Mouse (Mus musculus) MEL (cell line): ENCODE measurements around the gene Fam122a. TPM values are rescaled to one million over a fixed set of nuclear protein-coding genes. Genes with fewer than 3 reads are reported as not detected.

Source experiments
- DNase-seq: peaks from one replicate; pipeline ENCODE4 v3.0.0; 2011; ENCODE audit warnings: low read depth, low spot score
- H3K27ac ChIP-seq: 2 replicates; pipeline ENCODE4 v1.5.1; 2012; ENCODE audit warnings: low read depth, mild to moderate bottlenecking, control low read depth, low read length, moderate library complexity; ENCODE audit not compliant: control insufficient read depth
- H3K27me3 ChIP-seq, 2 experiments: fragments of 150-350 bp in 1 of 2; sonication (generic) in 1 of 2; 2 replicates each; pipeline ENCODE4 v1.6.1; 2012; ENCODE audit warnings: low read length in 2 of 2, mild to moderate bottlenecking in 2 of 2, improper control_type of control experiment in 1 of 2, moderate library complexity in 1 of 2; ENCODE audit not compliant: insufficient read depth in 2 of 2, control insufficient read depth in 1 of 2
- H3K36me3 ChIP-seq, 2 experiments: 2 replicates each; pipeline ENCODE4 v1.6.1; 2012 to 2014; ENCODE audit warnings: low read length in 2 of 2, improper control_type of control experiment in 1 of 2, inconsistent platforms in 1 of 2, mild to moderate bottlenecking in 1 of 2; ENCODE audit not compliant: insufficient read depth in 2 of 2, control insufficient read depth in 1 of 2
- H3K4me1 ChIP-seq, 2 experiments: fragments of 150-350 bp in 1 of 2; sonication (generic) in 1 of 2; 2 replicates each; pipeline ENCODE4 v1.6.1; 2012; ENCODE audit warnings: low read length in 2 of 2, improper control_type of control experiment in 1 of 2, mild to moderate bottlenecking in 1 of 2; ENCODE audit not compliant: insufficient read depth in 2 of 2, control insufficient read depth in 1 of 2
- H3K4me3 ChIP-seq, 2 experiments: fragments of 150-350 bp in 1 of 2; sonication (generic) in 1 of 2; 2 replicates each; pipeline ENCODE4 v1.5.1; 2012; ENCODE audit warnings: low read depth in 2 of 2, low read length in 2 of 2, mild to moderate bottlenecking in 2 of 2, moderate library complexity in 2 of 2, control low read depth in 1 of 2, improper control_type of control experiment in 1 of 2; ENCODE audit not compliant: control insufficient read depth in 1 of 2, insufficient read depth in 1 of 2
- H3K79me2 ChIP-seq: 2 replicates; pipeline ENCODE4 v1.6.1; 2012; ENCODE audit warnings: mild to moderate bottlenecking, low read length, moderate library complexity; ENCODE audit not compliant: control insufficient read depth, poor library complexity, insufficient read depth
- H3K9ac ChIP-seq: 2 replicates; pipeline ENCODE4 v1.6.1; 2012; ENCODE audit warnings: low read depth, mild to moderate bottlenecking, control low read depth, low read length, moderate library complexity; ENCODE audit not compliant: control insufficient read depth, poor library complexity, severe bottlenecking
- H3K9me3 ChIP-seq: fragments of 150-350 bp; sonication (generic); replicated peaks from 2 replicates; pipeline ENCODE4 v1.6.1; 2012; ENCODE audit warnings: mild to moderate bottlenecking, low read length, improper control_type of control experiment, moderate library complexity; ENCODE audit not compliant: insufficient read depth
- BHLHE40 ChIP-seq: IDR thresholded peaks from 2 replicates; pipeline ENCODE4 v1.6.1; 2012; ENCODE audit warnings: low read depth, mild to moderate bottlenecking, inconsistent platforms, low read length, improper control_type of control experiment, borderline replicate concordance
- E2F4 ChIP-seq: IDR thresholded peaks from 2 replicates; pipeline ENCODE4 v1.6.1; 2011; ENCODE audit warnings: low read depth, low read length, improper control_type of control experiment, borderline replicate concordance
- ELF1 ChIP-seq: IDR thresholded peaks from 2 replicates; pipeline ENCODE4 v1.6.1; 2014; ENCODE audit warnings: low read depth, mild to moderate bottlenecking, inconsistent platforms, low read length, improper control_type of control experiment, moderate library complexity
- EP300 ChIP-seq, 2 experiments: IDR thresholded peaks; 2 replicates each; pipeline ENCODE4 v1.6.1; 2011; ENCODE audit warnings: improper control_type of control experiment in 2 of 2, low read length in 2 of 2, low read depth in 1 of 2, mild to moderate bottlenecking in 1 of 2
- ETS1 ChIP-seq: IDR thresholded peaks from 2 replicates; pipeline ENCODE4 v1.6.1; 2012; ENCODE audit warnings: low read depth, mild to moderate bottlenecking, inconsistent platforms, low read length, improper control_type of control experiment, moderate library complexity
- GABPA ChIP-seq: IDR thresholded peaks from 2 replicates; pipeline ENCODE4 v1.6.1; 2012; ENCODE audit warnings: low read depth, mild to moderate bottlenecking, inconsistent platforms, low read length, improper control_type of control experiment, moderate library complexity
- GATA1 ChIP-seq: IDR thresholded peaks from 2 replicates; pipeline ENCODE4 v1.6.1; 2011; ENCODE audit warnings: low read depth, low read length, improper control_type of control experiment
- HCFC1 ChIP-seq: IDR thresholded peaks from 2 replicates; pipeline ENCODE4 v1.6.1; 2012; ENCODE audit warnings: low read depth, mild to moderate bottlenecking, inconsistent platforms, low read length, improper control_type of control experiment, moderate library complexity
- MAX ChIP-seq: IDR thresholded peaks from 2 replicates; pipeline ENCODE4 v1.6.1; 2011; ENCODE audit warnings: low read length, improper control_type of control experiment
- MAZ ChIP-seq: IDR thresholded peaks from 2 replicates; pipeline ENCODE4 v1.6.1; 2012; ENCODE audit warnings: low read depth, mild to moderate bottlenecking, inconsistent platforms, low read length, improper control_type of control experiment
- MEF2A ChIP-seq: IDR thresholded peaks from 2 replicates; pipeline ENCODE4 v1.6.1; 2014; ENCODE audit warnings: low read depth, mild to moderate bottlenecking, inconsistent platforms, low read length, improper control_type of control experiment; ENCODE audit not compliant: poor library complexity, insufficient replicate concordance, severe bottlenecking; ENCODE audit errors: extremely low read depth
- MXI1 ChIP-seq: IDR thresholded peaks from 2 replicates; pipeline ENCODE4 v1.6.1; 2011; ENCODE audit warnings: mild to moderate bottlenecking, low read depth, low read length, improper control_type of control experiment
- MYC ChIP-seq: IDR thresholded peaks from 2 replicates; pipeline ENCODE4 v1.6.1; 2011; ENCODE audit warnings: low read depth, mild to moderate bottlenecking, low read length, improper control_type of control experiment, moderate library complexity
- NELFE ChIP-seq: IDR thresholded peaks from 2 replicates; pipeline ENCODE4 v1.6.1; 2011; ENCODE audit warnings: low read depth, low read length, improper control_type of control experiment
- NRF1 ChIP-seq: IDR thresholded peaks from 2 replicates; pipeline ENCODE4 v1.6.1; 2014; ENCODE audit warnings: low read depth, mild to moderate bottlenecking, inconsistent platforms, low read length, improper control_type of control experiment, moderate library complexity; ENCODE audit not compliant: poor library complexity, insufficient read depth, severe bottlenecking
- POLR2A ChIP-seq, 2 experiments: IDR thresholded peaks; 2 replicates each; pipeline ENCODE4 v1.6.1; 2011 to 2012; ENCODE audit warnings: low read length in 2 of 2, mild to moderate bottlenecking in 2 of 2, control low read depth in 1 of 2, improper control_type of control experiment in 1 of 2, low read depth in 1 of 2, moderate library complexity in 1 of 2; ENCODE audit not compliant: control insufficient read depth in 1 of 2, insufficient read depth in 1 of 2, poor library complexity in 1 of 2
- POLR2AphosphoS2 ChIP-seq: IDR thresholded peaks from 2 replicates; pipeline ENCODE4 v1.6.1; 2011; ENCODE audit warnings: low read length, improper control_type of control experiment
- SIN3A ChIP-seq: IDR thresholded peaks from 2 replicates; pipeline ENCODE4 v1.6.1; 2012; ENCODE audit warnings: low read length, improper control_type of control experiment, inconsistent platforms
- SMC3 ChIP-seq: IDR thresholded peaks from 2 replicates; pipeline ENCODE4 v1.6.1; 2011; ENCODE audit warnings: low read depth, low read length, improper control_type of control experiment
- TAL1 ChIP-seq: IDR thresholded peaks from 2 replicates; pipeline ENCODE4 v1.6.1; 2012; ENCODE audit warnings: mild to moderate bottlenecking, inconsistent platforms, low read length, moderate library complexity, mixed read lengths
- UBTF ChIP-seq: IDR thresholded peaks from 2 replicates; pipeline ENCODE4 v1.6.1; 2012; ENCODE audit warnings: low read depth, mild to moderate bottlenecking, inconsistent platforms, low read length, improper control_type of control experiment, moderate library complexity, borderline replicate concordance; ENCODE audit not compliant: insufficient read depth
- USF1 ChIP-seq: IDR thresholded peaks from 2 replicates; pipeline ENCODE4 v1.6.1; 2014; ENCODE audit warnings: low read depth, mild to moderate bottlenecking, inconsistent platforms, low read length, improper control_type of control experiment, moderate library complexity
- ZKSCAN1 ChIP-seq: IDR thresholded peaks from 2 replicates; pipeline ENCODE4 v1.6.1; 2012; ENCODE audit warnings: low read depth, mild to moderate bottlenecking, inconsistent platforms, low read length, improper control_type of control experiment, moderate library complexity
- ZNF384 ChIP-seq: IDR thresholded peaks from 2 replicates; pipeline ENCODE4 v1.6.1; 2012; ENCODE audit warnings: low read depth, mild to moderate bottlenecking, inconsistent platforms, low read length, improper control_type of control experiment
- polyA plus RNA-seq, 2 experiments: library from polyadenylated mRNA; stranded (reverse) in 1 of 2; unstranded in 1 of 2; fragments of >175 nt in 1 of 2; fragments of >200 nt in 1 of 2; gene quantifications; 2 replicates each; pipeline versions ENCODE4 v1.2.1 to v1.2.4; 2012; ENCODE audit warnings: low replicate concordance in 2 of 2, low read depth in 1 of 2; ENCODE audit not compliant: insufficient read length in 2 of 2, insufficient read depth in 1 of 2, missing spikeins in 1 of 2
- total RNA-seq: library from RNA; depleted of rRNA; stranded (reverse); fragments of 300-350 nt; gene quantifications from 2 replicates; pipeline ENCODE4 v1.2.3, GENCODE M21; 2012

The Fam122a gene
- total and polyA plus RNA-seq, 3 experiments: 4.5 to 38.4 TPM; not detected in 1

GRCm38 (mm10) chr19:24502736-24503421 lies 25.7 kb upstream of the Fam122a start:
- no peak overlapping the region for H3K9ac ChIP-seq
- no peaks in the 10 kb centered on the region for H3K4me1 ChIP-seq
- H3K27ac ChIP-seq: no peak overlapping the region
- H3K27me3 ChIP-seq: no peaks in the 10 kb centered on the region
- H3K79me2 ChIP-seq: no peaks in the 10 kb centered on the region
- H3K4me3 ChIP-seq: no peak overlapping the region
- no peaks in the 10 kb centered on the region for H3K9me3 ChIP-seq
- TF ChIP-seq GATA1 (no peak), MXI1 (no peak), MEF2A (no peak), ZKSCAN1 (no peak), SIN3A (no peak), GABPA (no peak), SMC3 (no peak), MYC (no peak), ZNF384 (no peak), USF1 (no peak), ETS1 (no peak), MAX (no peak)
- H3K36me3 ChIP-seq: no peaks in the 10 kb centered on the region
- DNase-seq: no peak

- H3K36me3 ChIP-seq: no peaks in the 10 kb centered on the region
- no peaks in the 10 kb centered on the region for H3K4me1 ChIP-seq
- H3K9ac ChIP-seq: no peak overlapping the region
- H3K27me3 ChIP-seq: no peaks in the 10 kb centered on the region
- no peak for DNase-seq
- no peak overlapping the region for H3K27ac ChIP-seq
- TF ChIP-seq MAZ: no peak
- no peak for TF ChIP-seq MXI1
- no peak overlapping the region for H3K4me3 ChIP-seq
- H3K79me2 ChIP-seq: no peaks in the 10 kb centered on the region
- H3K9me3 ChIP-seq: no peaks in the 10 kb centered on the region
Observed at GRCm38 (mm10) chr19:24501525-24501924, 24.4 kb upstream of the Fam122a start.

- no peak overlapping the region for H3K9ac ChIP-seq
- H3K4me3 ChIP-seq: no peak overlapping the region
- H3K27me3 ChIP-seq: no peaks in the 10 kb centered on the region
- no peaks in the 10 kb centered on the region for H3K9me3 ChIP-seq
- H3K36me3 ChIP-seq: no peaks in the 10 kb centered on the region
- H3K79me2 ChIP-seq: no peaks in the 10 kb centered on the region
- no peak for DNase-seq
- TF ChIP-seq EP300 (IDR thresholded peaks at IDR 0.05; ENCODE audit: low read depth in 1 of 2, low read length in 2 of 2): no peak
- no peak for TF ChIP-seq POLR2AphosphoS2
- TF ChIP-seq POLR2A (IDR thresholded peaks at IDR 0.05; ENCODE audit: control insufficient read depth in 1 of 2, insufficient read depth in 1 of 2, low read depth in 1 of 2, low read length in 2 of 2, poor library complexity in 1 of 2): no peak
- TF ChIP-seq NELFE: no peak
- no peak for TF ChIP-seq TAL1
- TF ChIP-seq MEF2A: no peak
- no peak for TF ChIP-seq HCFC1
- TF ChIP-seq USF1: no peak
- TF ChIP-seq E2F4: no peak
- TF ChIP-seq MXI1: no peak
- no peak for TF ChIP-seq BHLHE40
- no peak for TF ChIP-seq NRF1
- no peak for TF ChIP-seq GABPA
- TF ChIP-seq MAZ: no peak
- TF ChIP-seq UBTF: no peak
- TF ChIP-seq MAX: no peak
- TF ChIP-seq ELF1: no peak
- H3K4me1 ChIP-seq: no peaks in the 10 kb centered on the region
- no peak overlapping the region for H3K27ac ChIP-seq
Observed at GRCm38 (mm10) chr19:24500431-24500830, 23.3 kb upstream of the Fam122a start.
